Mouse (Mus musculus) thymus, adult 18-20 months (tissue): ENCODE results near the gene Cwf19l1.
A peak's percentile ranks its signal among the peaks of the same experiment; 100 is the strongest.

Experiments
- DNase-seq, 2 experiments: peaks; one replicate each; pipeline ENCODE4 v3.0.0; 2022; ENCODE audit warnings: mixed read lengths in 2 of 2

The Cwf19l1 gene

DNA sequence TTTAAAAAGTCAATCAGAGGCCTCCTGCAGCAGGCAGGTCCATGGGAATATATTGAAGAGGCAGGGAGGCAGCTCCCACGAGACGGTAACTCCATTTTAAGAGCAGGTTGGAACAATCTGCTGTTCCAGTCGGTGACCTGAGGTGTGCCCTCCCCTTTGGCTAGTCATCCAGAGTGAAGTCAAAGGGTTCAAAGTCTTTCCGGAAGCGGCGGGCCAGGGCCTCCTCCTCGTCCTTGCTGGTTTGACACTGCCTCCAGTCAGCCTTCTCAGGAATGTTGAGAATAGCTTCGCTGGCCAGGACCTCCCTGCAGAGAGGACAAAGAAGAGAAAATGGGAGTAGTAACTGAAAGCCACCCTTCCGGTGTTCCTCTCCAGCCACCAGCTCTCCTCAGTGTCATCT lies 25.3 kb downstream of the Cwf19l1 start:
- no peak for DNase-seq

DNA sequence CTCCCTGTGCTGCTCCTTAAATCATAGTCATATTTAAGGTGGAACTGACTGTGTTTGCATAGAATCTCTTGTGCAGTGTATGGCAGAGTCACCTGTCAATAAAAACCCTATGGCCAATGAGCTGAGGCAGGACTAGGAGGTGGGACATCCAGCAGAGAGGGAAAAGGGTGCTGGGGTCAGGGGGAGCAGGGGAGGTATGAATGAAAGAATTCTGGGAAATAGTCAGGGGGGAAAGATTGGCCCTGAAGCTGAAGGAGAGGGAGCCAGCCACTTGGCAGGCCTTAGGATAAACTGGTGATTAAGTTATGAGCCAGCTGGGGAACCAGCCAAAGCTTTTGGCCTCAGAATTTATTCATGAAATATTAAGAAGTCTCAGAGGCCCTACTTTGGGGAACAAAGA lies 26.7 kb downstream of the Cwf19l1 start:
- no peak for DNase-seq

DNA sequence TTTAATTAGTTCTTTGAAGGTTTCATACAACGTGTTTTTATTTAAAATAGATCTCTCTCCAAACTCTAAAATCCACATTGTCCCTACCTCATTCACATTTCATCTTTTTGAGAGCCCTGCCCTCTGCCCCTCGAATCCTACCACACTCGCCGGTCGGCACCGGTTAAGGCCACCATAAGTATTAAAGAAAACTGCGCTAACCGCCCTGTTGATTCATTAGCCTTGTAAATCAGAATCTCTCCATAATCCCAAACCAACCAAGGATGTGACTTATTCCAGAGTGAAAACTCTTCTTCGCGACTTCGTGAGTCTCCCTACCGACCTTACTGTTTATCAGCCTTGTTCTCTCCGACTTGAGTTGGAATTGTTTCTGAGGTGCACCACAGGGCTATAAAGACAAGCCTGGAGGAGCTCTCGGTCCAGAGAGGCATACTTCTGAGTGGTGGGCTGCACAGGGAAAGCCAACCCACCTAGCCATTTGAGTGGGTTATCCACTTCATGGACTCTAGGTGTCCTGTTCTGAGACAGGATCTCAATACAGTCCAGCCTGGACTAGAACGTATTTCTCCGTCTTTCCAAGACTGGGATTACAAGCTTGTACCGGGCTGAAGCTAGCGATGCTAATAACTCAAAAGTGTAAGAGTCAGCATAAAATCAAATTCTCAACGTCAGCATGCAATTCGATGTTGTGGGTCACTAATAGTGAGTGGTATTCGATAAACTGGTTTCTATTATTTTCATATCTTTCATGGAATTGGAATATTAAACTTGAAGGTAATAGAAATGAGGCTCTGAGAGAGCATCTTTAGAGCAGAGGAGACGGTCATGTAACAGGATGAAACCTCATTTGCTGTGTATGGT lies 27.8 kb downstream of the Cwf19l1 start:
- DNase-seq, result no peak

DNA sequence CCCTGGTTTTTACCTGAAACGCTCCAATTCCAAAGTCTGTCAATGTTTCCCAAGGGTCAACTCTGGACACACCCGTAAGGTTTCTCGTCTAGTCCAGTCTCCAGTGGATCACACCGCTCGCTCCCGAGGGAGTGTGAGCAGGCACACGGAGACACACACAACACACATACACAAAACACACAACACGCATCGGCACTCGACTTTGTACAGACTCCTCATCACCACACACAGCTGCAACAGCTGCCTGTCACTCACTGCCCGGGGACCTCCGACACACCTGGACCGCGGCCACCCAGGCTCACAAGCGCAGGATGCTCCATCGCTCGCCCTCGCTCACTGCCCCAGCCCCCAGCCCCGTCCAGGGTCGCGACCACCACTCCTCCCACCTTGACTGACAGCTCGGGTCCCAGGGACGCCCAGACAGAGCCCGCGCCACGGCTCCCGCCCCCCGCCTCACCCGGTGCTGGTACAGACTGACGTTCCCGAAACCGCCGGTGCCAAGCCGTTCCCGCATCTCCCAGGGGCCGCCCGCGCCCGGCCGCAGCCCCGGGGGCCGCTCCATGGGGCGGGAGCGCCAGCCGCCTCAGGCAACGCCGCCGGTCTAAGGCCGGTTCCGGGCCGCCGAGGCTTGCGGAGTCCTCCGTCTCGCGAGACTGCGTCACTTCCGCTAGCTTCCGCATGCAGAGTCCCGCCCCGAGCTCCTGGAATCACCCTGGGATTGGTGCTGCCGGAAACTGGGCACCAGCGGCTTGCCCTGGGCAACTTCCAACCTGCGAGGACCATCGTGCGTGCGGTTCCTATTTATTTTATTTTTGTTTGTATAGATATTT lies 28.6 kb downstream of the Cwf19l1 start, which contains the start of gene Chuk:
Gene Chuk, minus strand, starts transcription at position 650 of the 830 bp plus-strand sequence.
- DNase-seq, result peak; percentile 89 to 92

DNA sequence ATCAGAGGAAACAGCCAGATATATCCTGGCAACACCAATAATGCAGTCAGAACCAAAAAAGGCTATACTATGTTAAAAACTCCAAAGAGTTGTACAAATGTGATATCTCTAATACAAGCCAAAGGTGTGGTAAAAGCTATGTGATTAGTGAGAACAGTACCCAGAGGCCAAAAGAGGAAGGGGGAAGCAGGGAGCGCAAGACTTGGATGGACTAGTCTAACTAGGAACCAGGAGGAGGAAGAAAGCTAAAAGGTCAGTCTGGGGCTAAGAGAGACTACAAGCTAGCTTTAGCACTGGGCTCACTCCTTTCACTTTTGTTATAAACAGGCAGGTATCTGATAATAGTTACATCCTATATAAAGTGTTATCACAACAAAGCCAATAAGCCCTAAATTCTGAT lies 31.3 kb downstream of the Cwf19l1 start:
- DNase-seq, result no peak

DNA sequence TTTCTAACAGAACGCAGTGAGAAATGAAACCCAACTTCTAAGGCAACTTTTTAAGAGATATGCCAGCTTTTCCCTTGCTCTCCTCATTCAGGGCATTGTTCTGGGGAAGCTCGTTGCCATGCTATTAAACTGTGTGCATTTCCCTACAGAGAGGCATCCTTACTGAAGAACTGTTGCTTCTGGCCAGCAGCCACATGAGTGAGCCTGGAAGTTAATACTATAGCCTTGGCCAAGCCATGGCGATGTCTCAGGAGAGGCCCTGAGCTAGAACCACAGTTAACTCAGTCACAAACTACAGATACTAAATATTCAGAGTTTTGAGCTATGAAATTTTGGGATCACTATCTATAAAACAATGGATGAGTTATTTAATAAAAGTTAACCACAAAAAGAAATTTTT lies 32.7 kb downstream of the Cwf19l1 start:
- no peak for DNase-seq

DNA sequence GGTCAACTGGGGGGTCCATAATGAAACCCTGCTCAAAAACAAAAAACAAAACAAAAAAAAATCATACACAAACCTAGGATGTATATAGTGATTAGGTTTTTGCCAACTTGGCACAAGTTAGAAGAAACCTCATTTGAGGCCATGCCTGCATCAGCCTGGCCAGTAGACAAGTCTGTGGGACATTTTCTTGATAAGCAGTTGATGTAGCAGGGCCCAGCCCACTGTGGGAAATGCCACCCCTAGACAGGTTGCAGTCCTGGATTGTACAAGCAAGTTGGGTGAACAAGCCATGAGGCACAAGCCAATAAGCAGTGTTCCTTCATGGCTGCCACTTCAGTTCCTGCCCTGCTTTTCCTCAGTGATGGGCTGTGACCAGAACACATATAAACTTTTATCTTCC lies 34.8 kb downstream of the Cwf19l1 start:
- no peak for DNase-seq

DNA sequence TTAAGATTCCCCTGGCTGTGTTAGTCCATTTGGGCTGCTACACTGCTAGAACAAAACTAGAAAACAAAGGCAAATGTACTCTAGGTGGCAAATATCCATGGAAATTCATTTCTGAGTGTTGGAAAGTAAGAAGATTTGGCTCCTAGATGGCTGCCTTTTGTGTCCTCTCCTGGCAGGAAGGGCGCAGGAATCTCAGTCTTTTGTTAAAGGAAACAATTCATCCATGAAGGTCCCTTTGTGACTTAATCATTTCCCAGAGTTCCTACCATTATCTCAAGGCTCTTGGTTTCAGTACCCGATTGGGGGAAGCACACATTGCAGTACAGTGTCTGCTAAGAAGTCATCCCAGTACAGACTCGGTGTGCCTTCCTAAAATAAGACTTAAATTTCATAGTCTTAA lies 49.4 kb downstream of the Cwf19l1 start:
- no peak for DNase-seq

DNA sequence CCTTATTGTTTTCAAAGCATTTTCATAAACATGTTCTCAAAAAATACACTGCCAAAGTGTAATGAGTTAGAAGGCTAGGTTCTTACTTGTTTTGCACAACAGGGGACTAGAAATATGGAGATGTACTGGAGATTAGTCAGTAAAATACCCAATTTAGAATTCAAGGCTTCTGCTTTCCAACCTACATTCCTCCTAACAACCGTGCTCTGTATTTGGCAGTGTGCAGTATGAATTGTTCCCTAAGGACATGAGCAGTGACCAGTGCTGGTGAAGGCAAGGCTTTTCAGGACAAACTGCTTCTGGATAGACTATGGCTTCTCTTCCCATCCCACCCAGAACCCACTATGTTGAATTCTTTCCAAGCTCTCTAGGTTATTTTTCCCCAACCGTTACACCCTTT lies 54.8 kb downstream of the Cwf19l1 start:
- DNase-seq, result no peak

DNA sequence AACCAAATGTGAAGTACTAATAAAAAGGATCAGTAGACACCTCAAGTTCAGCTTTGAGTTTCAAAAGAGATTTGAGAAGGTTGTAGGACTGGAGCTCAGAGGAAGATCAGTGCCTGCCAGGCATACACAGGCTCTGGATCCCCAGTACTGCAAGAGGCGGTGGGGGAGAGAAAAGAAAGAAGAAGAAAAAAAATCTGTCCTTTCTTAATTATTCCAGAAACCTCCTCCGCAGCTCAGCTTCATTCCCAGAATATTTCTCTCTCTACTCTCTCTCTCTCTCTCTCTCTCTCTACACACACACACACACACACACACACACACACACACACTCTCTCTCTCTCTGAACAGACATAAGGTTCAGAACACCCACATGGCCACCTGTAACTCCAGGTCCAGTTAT lies 55.7 kb downstream of the Cwf19l1 start:
- DNase-seq, result no peak

DNA sequence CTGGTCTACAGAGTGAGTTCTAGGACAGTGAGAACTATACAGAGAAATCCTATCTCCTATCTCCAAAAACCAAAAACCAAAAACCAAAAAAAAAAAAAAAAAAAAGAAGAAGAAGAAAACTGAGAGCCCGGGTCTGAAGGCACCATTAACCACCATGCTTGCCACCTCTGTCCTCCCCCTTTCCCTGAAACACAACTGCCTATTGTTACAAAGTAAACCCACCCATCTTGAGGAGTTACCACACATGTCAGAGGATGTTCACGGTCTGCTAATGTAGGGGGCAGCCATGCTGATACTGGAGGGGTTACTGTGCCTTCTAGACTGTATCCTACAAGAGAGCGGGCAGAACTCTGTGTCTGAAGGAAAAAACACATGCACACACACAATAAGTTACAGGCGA lies 58.7 kb downstream of the Cwf19l1 start:
- no peak for DNase-seq

DNA sequence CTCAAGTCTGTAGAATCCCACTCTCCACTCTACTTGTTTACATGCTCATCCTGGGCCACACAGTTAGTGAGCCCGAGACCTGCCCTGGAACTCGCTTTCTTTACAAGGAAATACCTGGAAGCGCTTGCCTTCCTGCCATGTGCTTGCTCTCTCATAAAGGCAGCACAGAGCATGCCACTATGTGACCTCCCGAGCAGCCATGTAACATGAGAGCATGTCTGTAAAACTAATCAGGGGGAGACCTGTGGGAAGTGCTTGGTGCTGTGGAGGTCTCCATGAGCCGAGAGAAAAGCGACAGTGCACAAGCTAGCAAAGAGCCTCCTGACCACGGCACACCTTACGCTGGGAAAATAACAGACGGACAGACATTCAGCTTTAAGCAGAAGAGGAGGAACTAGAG lies 59.2 kb downstream of the Cwf19l1 start:
- no peak for DNase-seq

DNA sequence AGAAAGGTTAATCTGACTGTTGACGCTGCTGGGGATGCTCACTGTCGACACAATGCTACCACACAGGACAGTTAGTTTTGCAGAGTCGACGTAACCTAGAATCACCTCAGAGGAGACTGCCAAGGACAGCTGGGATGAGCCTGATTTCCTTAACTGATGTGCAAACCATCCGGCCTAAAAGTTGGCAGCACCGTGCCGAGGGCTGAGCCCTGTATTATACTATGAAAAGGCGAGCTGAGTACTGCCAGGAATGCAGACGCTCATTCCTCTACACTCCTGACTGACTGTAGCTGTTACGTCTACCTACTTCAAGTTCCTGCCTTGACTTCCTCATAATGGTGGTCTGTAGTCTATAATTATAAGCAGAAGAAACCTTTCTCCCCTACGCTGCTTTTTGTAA lies 60.7 kb downstream of the Cwf19l1 start:
- DNase-seq, result no peak

DNA sequence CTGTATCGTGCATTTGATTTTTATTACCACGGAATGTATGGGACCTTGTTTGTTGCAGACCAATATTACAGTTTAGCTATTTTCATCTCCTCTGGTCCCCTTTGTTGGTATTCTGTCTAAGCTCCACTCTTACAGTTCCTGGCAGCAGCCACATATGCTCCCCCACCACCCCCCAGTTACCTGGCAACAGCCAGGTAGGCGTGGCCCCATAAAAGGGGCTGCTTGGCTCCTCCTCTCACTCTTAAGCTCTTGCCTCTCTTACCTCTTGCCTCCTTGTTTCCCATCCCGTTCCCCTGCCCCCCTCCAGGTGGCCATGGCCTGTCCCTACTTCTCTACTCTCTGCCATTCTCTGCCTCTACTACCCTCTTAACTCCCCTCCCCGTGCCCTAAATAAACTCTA lies 64.5 kb downstream of the Cwf19l1 start:
- DNase-seq, result no peak

DNA sequence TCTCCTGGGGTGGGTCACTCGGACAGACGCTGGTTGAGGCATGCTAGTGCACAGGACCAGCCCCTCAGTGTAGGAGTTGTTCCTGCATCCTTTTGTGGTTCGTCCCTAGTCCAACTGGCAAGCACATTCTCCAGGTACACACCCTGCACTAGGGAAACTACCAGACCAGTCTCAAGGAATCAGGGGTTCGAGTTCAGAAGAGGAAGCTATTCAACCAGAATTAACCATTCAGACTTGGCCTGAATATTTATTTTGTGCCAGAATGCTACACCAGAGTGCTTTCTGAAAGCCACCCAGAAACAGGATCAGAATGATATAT lies 65.8 kb downstream of the Cwf19l1 start:
- no peak for DNase-seq

DNA sequence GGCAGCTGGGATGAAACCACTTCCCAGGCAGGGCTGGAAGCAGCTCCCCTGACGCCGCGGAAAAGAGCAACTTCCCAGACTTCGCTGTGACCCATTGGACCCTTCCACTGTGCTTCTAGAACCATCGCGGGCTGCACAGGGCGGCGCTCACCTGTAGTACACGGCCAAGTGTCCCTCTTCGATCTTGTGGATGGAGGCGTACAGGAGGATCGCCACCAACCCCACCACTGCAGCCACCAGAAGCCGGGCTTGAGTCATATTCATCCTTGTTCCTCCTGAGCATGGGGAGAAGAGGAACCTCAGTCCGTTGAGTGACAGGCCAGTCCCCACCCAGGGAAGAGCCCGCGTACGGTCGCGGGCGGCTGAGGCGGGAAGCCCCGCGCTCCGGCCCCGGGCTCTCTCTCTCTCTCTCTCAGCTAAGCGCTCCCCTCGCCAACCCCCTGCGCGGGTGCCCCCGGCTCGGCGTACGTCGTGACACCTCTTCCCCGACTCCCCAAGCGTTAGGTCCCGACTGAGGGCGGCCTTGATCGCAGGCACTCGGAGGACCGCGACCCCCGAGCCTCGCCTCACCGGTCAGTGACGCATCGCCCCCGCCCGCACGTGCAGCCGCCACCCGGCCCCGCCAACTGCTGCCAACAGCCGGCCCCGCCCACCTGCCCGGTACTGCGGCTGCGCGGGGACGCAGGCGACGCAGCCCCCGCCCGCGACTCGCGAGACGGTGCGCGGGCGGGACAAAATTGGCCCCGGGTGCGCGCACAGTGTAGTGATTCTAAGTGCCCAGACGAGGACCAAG lies 66.4 kb downstream of the Cwf19l1 start, which contains the start of gene Erlin1:
Gene Erlin1, minus strand, starts transcription at position 665 of the 793 bp plus-strand sequence.
- peak; percentile 71 to 76 for DNase-seq

DNA sequence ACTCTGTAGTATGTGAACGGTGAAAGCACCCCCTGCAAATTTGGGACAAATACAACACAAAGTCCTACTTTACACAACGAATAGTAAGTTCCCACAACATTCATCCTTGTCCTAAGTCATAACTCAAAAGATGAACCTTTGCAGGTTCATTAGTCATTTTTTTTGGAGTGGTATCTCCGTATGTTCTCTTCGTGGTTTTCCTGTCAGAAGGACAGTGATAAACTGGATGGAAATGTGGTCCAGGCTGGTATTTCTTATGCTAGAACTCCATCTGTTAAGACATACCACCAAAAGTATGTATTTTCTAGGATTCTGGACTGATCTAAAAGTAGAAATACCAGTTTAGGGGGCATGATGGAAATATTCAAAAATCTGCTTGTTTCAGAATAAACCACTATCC lies 67.4 kb downstream of the Cwf19l1 start:
- DNase-seq, result no peak

DNA sequence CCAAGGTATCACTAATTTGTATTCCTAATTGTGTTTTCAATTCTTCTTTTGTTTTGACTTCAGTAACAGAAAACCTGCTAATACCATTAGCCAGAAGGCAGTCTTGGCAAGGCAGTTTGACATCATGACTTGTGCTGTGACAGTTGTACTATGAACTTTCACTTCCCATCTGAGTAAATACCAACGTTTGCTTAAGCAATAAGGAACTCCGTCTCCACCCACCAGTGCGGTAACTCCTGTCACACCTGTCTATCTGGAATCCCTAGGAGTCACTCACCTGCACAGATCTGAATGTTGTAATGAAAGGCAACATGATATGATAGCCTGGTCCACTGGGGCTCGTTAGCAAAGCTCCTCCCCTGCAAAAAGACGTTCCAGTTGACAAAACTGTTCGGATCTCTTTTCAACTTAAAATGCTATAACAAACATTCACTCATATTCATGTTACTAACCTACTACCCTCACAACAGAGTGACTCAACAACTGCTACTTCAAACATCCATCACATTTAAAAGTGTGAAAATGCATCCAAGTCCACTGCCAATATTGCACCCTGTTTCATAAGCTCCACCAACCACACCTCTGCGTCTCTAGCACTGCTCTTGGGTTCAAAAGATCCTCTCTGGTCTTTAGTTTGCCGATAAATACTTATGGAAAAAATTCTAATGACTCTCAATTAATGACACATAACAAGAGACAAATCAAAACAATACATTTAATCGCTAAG lies 68.2 kb downstream of the Cwf19l1 start:
- DNase-seq, result no peak

DNA sequence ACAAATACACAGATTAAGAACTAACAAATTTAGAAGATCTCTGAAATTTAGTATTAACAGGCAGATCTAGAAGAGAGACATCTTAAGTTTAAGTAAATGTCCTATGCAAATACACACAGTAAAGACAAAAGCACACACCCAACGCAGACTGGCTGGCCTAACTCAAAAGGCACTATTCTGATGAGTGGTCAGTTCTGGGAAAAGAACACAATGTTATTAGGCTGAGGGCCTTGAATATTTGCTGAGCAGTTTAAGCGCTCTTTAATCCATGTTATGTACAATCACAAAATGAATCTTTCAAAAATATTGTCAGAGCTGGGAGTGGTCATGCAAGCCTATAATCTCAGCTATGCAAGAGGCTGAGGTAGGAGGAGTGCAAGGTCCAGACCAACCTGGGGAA lies 70.9 kb downstream of the Cwf19l1 start:
- DNase-seq, result no peak

DNA sequence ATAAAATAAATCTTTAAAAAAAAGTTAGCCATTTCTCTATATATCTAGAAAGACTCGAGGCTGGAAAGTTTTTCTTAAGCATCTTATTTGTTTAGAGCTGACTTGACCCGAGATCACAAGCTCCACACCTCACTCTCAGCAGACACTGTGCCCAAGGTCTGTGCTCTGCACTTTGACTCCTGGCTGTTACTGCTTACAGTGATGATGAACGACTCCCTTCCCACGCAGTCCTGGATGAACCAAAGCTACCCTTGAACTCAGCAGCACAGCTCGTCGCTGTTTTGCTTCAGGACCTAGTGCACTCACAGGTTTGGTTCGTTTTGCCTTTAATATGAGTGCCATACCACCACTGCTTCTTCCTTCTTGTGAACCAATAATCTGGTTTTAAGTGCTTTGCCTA lies 71.9 kb downstream of the Cwf19l1 start:
- no peak for DNase-seq

DNA sequence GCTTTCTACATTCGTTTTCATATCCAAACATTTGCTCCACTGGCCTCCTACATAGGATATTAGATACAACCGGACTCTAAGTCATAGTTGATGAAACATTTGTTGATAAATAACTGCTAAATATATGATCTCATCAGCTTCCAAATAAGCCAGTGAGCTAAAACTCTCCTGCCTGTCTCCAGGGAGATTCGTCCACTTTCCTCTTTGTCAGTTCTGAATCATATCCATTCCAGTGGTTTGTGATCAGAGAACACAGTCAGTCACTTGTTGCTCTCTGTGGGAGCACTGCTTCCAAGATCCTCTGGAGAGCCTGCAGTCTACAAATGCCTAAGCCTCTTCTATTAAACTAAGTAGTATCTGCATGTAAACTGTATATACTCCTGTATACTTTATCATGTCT lies 75.5 kb downstream of the Cwf19l1 start:
- DNase-seq, result no peak
